Mouse (Mus musculus) heart, postnatal 36 days (tissue): ENCODE measurements around the gene Akap8l. TPM values are rescaled to one million over a fixed set of nuclear protein-coding genes. Genes with fewer than 3 reads are reported as not detected.

Experiments used
- DNase-seq, 2 experiments: peaks; one replicate each; pipeline ENCODE4 v3.0.0; 2021 to 2022
- intact Hi-C: fragments of 180-260 bp; cut with DNase I; formaldehyde crosslinking; loops from one replicate; pipeline ENCODE4 v1.15.1; 2025
- total RNA-seq, 2 experiments: library from RNA; stranded (reverse); gene quantifications; 2 replicates each; pipeline ENCODE4 v1.2.3; 2021

Gene Akap8l
- total RNA-seq, 2 experiments from 2014 or later, result 44.5 to 55.7 TPM

- no peak for DNase-seq
Observed at GRCm38 (mm10) chr17:32359928-32360327, 9.5 kb upstream of the Akap8l start.

GRCm38 (mm10) chr17:32358943-32359340, 8.5 kb upstream of the Akap8l start:
- intact Hi-C loops, result no loop called here
- no peak for DNase-seq

More at GRCm38 (mm10) chr17:32359928-32360327, 9.5 kb upstream of the Akap8l start:
- intact Hi-C loops, result no loop called here

- DNase-seq, result no peak
- intact Hi-C loops, result no loop called here
Observed at GRCm38 (mm10) chr17:32358192-32358942, 8.0 kb upstream of the Akap8l start.

GRCm38 (mm10) chr17:32356766-32357760, 6.7 kb upstream of the Akap8l start:
- no peak for DNase-seq
- intact Hi-C loops, result no loop called here

- intact Hi-C loops, result no loop called here
- DNase-seq, result no peak
Observed at GRCm38 (mm10) chr17:32356281-32356680, 5.9 kb upstream of the Akap8l start.

GRCm38 (mm10) chr17:32355031-32355430, 4.6 kb upstream of the Akap8l start:
- intact Hi-C loops, result no loop called here
- DNase-seq, result no peak

- intact Hi-C loops, result loop anchor here (5.0 kb wide), 1 partner anchor 33 kb away; the partner anchor contains the start of gene Wiz
Observed at GRCm38 (mm10) chr17:32354211-32354610, 3.8 kb upstream of the Akap8l start.

GRCm38 (mm10) chr17:32353696-32354095, 3.3 kb upstream of the Akap8l start:
- DNase-seq, result peak; percentile 54 to 69
- intact Hi-C loops, result loop anchor here (5.0 kb wide), 1 partner anchor 34 kb away; the partner anchor contains the start of gene Wiz

More at GRCm38 (mm10) chr17:32354211-32354610, 3.8 kb upstream of the Akap8l start:
- DNase-seq, result no peak

GRCm38 (mm10) chr17:32351726-32352125, 1.3 kb upstream of the Akap8l start:
- intact Hi-C loops, result loop anchor here (5.0 kb wide), 1 partner anchor 36 kb away; the partner anchor contains the start of gene Wiz
- DNase-seq, result no peak

GRCm38 (mm10) chr17:32351269-32351668, 862 bp upstream of the Akap8l start:
- intact Hi-C loops, result loop anchor here (5.0 kb wide), 1 partner anchor 36 kb away; the partner anchor contains the start of gene Wiz

GRCm38 (mm10) chr17:32349851-32350381, 491 bp downstream of the Akap8l start:
- no peak for DNase-seq
- intact Hi-C loops, result loop anchor here (1.0 to 5.0 kb wide), 5 partner anchors 13 to 144 kb away; partner anchors contain the start of gene Wiz

More at GRCm38 (mm10) chr17:32351269-32351668, 862 bp upstream of the Akap8l start:
- DNase-seq, result no peak

- intact Hi-C loops, result loop anchor here (1.0 to 2.0 kb wide), 3 partner anchors 24 to 145 kb away; no protein-coding TSS in a partner anchor
Observed at GRCm38 (mm10) chr17:32349037-32349732, 1.2 kb downstream of the Akap8l start.

GRCm38 (mm10) chr17:32348406-32348805, 2.0 kb downstream of the Akap8l start:
- intact Hi-C loops, result loop anchor here (2.0 kb wide), 1 partner anchor 24 kb away; no protein-coding TSS in a partner anchor
- no peak for DNase-seq

More at GRCm38 (mm10) chr17:32349037-32349732, 1.2 kb downstream of the Akap8l start:
- DNase-seq, result peak in 1 of 2 experiments; percentile 53

GRCm38 (mm10) chr17:32341102-32341501, 9.3 kb downstream of the Akap8l start:
- intact Hi-C loops, result no loop called here
- no peak for DNase-seq

- intact Hi-C loops, result no loop called here
- no peak for DNase-seq
Observed at GRCm38 (mm10) chr17:32340110-32340509, 10.3 kb downstream of the Akap8l start.

GRCm38 (mm10) chr17:32335869-32336268, 14.5 kb downstream of the Akap8l start:
- DNase-seq, result no peak
- intact Hi-C loops, result no loop called here

- intact Hi-C loops, result no loop called here
Observed at GRCm38 (mm10) chr17:32334921-32335320, 15.5 kb downstream of the Akap8l start.

GRCm38 (mm10) chr17:32333675-32334303, 16.6 kb downstream of the Akap8l start:
- intact Hi-C loops, result no loop called here
- DNase-seq, result no peak

More at GRCm38 (mm10) chr17:32334921-32335320, 15.5 kb downstream of the Akap8l start:
- DNase-seq, result no peak

- DNase-seq, result no peak
- intact Hi-C loops, result no loop called here
Observed at GRCm38 (mm10) chr17:32327501-32327900, 22.9 kb downstream of the Akap8l start.
